Mouse (Mus musculus): ENCODE measurements at regions not wholly inside any gene's neighbourhood (a gene's known extent, or its start where the extent isn't known, plus 50 kb on each side); places are given as distances from the start of the nearest gene placed in this dataset.

GRCm38 (mm10) chr10:125147239-125147782 is 242.0 kb downstream of the Slc16a7 start:
- TF ChIP-seq CTCF (IDR thresholded peaks at IDR 0.05; ENCODE audit: low read depth) (no peak), EP300 (IDR thresholded peaks at IDR 0.05; ENCODE audit: low read depth) (no peak)
